Mouse (Mus musculus) E14TG2a.4 (cell line): ENCODE measurements at regions not wholly inside any gene's neighbourhood (a gene's known extent, or its start where the extent isn't known, plus 50 kb on each side); places are given as distances from the start of the nearest gene placed in this dataset.

ENCODE experiments used
- H3K27me3 ChIP-seq: 2 replicates; pipeline ENCODE4 v1.6.1; 2014; ENCODE audit warnings: low read length, control low read depth; ENCODE audit not compliant: insufficient read depth
- H3K36me3 ChIP-seq: 2 replicates; pipeline ENCODE4 v1.6.1; 2014; ENCODE audit warnings: low read length, control low read depth; ENCODE audit not compliant: insufficient read depth
- H3K4me1 ChIP-seq: replicated peaks from 2 replicates; pipeline ENCODE4 v1.6.1; 2014; ENCODE audit warnings: low read depth, low read length, control low read depth
- H3K4me3 ChIP-seq: replicated peaks from 2 replicates; pipeline ENCODE4 v1.5.1; 2014; ENCODE audit warnings: mild to moderate bottlenecking, low read length
- H3K9me3 ChIP-seq: 2 replicates; pipeline ENCODE4 v1.6.1; 2014; ENCODE audit warnings: low read length, control low read depth
- CTCF ChIP-seq: conservative IDR thresholded peaks from 2 replicates; pipeline ENCODE4 v1.5.1; 2014; ENCODE audit warnings: low read length
- NANOG ChIP-seq: IDR thresholded peaks from 2 replicates; pipeline ENCODE4 v1.6.1; 2014; ENCODE audit warnings: borderline replicate concordance, low read length, mixed read lengths
- POU5F1 ChIP-seq: IDR thresholded peaks from 2 replicates; pipeline ENCODE4 v1.6.1; 2014; ENCODE audit warnings: low read length, borderline replicate concordance

DNA sequence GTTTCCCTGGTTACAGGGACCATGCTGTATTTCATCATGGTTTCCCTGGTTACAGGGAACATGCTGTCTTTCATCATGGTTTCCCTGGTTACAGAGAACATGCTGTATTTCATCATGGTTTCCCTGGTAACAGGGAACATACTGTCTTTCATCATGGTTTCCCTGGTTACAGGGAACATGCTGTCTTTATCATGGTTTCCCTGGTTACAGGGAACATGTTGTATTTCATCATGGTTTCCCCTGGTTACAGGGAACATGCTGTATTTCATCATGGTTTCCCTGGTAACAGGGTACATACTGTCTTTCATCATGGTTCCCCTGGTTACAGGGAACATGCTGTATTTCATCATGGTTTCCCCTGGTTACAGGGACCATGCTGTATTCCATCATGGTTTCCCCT is 1579.5 kb downstream of the 4930444P10Rik start:
- no peak for TF ChIP-seq NANOG
- no peak for TF ChIP-seq CTCF
- no peak for TF ChIP-seq POU5F1
- Histone ChIP-seq H3K27me3 (no peaks in the 10 kb centered on the region; the same call in 1 of the 2 replicates), H3K9me3 (no peaks in the 10 kb centered on the region), H3K36me3 (no peaks in the 10 kb centered on the region), H3K4me3 (no peak overlapping the region), H3K4me1 (peaks cover 4% of the 10 kb centered on the region; the same call in 1 of the 2 replicates)

GRCm38 (mm10) chr1:14512481-14513285 is 1580.4 kb downstream of the 4930444P10Rik start:
- Histone ChIP-seq H3K4me1 (peaks cover 12% of the 10 kb centered on the region; the same call in 1 of the 2 replicates), H3K27me3 (peaks cover 2% of the 10 kb centered on the region), H3K36me3 (no peaks in the 10 kb centered on the region), H3K4me3 (no peak overlapping the region), H3K9me3 (no peaks in the 10 kb centered on the region)
- TF ChIP-seq CTCF (no peak), POU5F1 (no peak), NANOG (no peak)

DNA sequence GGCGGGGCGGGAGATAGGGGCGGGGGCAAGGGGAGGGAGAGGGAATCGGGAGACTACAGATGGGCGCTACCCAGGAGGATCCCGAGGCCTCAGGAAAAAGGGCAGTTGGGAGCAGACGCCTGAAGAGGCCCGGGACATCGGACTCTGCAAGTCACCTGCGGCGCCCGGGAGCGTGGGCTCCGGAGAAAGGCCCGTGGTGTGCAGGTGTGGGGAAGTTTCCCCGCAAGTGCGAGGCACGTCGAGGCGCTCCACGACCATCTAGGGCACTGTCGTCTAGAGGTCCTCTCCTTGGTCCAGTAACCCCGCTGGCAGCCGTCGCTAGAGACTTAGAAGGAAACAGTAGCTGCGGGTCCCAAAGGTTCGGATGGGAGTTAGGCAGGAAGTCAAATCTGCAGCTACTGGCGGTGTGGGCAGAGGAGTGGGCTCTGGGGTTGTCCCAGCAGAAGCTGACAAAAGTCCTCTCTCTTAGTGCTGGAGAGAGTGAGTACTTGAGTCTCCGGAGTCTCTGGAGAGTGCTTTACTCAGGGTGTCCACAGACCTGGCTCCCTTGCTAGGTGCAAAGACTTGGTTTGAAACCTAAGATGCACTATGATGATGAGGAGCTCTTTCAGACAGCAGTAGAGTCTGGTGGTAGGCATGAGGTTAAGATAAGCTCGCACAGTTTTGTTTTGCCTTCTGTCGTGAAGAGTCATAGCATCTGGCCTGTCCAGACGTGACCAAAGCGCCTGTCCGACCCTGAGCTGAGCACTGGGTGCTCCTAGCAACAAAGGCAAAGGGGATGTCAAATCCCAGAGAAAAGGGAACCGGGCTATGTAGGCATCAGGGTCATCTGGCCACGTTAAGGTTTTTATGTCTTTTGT is 1586.1 kb downstream of the 4930444P10Rik start:
- peaks cover 28% of the 10 kb centered on the region for H3K4me1 ChIP-seq
- no peaks in the 10 kb centered on the region for H3K9me3 ChIP-seq
- H3K27me3 ChIP-seq, result peaks cover 42% of the 10 kb centered on the region
- peak overlapping the region; percentile 69 for H3K4me3 ChIP-seq
- TF ChIP-seq CTCF (no peak), NANOG (no peak), POU5F1 (no peak)
- H3K36me3 ChIP-seq, result no peaks in the 10 kb centered on the region

GRCm38 (mm10) chr1:14506201-14506830 is 1586.8 kb downstream of the 4930444P10Rik start:
- Histone ChIP-seq H3K36me3 (no peaks in the 10 kb centered on the region), H3K4me3 (peak overlapping the region; percentile 66), H3K4me1 (peaks cover 28% of the 10 kb centered on the region), H3K27me3 (peaks cover 42% of the 10 kb centered on the region), H3K9me3 (no peaks in the 10 kb centered on the region)
- no peak for TF ChIP-seq NANOG
- no peak for TF ChIP-seq POU5F1
- no peak for TF ChIP-seq CTCF

- Histone ChIP-seq H3K36me3 (no peaks in the 10 kb centered on the region), H3K4me3 (no peak overlapping the region)
These were observed 1587.4 kb downstream of the 4930444P10Rik start for GRCm38 (mm10) chr1:14505741-14506140.

GRCm38 (mm10) chr1:14504767-14505343 is 1588.3 kb downstream of the 4930444P10Rik start:
- TF ChIP-seq NANOG (no peak), POU5F1 (no peak), CTCF (no peak)
- peaks cover 28% of the 10 kb centered on the region for H3K4me1 ChIP-seq

More at GRCm38 (mm10) chr1:14505741-14506140, 1587.4 kb downstream of the 4930444P10Rik start:
- H3K27me3 ChIP-seq, result peaks cover 42% of the 10 kb centered on the region
- H3K4me1 ChIP-seq, result peaks cover 28% of the 10 kb centered on the region
- TF ChIP-seq POU5F1 (no peak), NANOG (no peak), CTCF (no peak)
- no peaks in the 10 kb centered on the region for H3K9me3 ChIP-seq

DNA sequence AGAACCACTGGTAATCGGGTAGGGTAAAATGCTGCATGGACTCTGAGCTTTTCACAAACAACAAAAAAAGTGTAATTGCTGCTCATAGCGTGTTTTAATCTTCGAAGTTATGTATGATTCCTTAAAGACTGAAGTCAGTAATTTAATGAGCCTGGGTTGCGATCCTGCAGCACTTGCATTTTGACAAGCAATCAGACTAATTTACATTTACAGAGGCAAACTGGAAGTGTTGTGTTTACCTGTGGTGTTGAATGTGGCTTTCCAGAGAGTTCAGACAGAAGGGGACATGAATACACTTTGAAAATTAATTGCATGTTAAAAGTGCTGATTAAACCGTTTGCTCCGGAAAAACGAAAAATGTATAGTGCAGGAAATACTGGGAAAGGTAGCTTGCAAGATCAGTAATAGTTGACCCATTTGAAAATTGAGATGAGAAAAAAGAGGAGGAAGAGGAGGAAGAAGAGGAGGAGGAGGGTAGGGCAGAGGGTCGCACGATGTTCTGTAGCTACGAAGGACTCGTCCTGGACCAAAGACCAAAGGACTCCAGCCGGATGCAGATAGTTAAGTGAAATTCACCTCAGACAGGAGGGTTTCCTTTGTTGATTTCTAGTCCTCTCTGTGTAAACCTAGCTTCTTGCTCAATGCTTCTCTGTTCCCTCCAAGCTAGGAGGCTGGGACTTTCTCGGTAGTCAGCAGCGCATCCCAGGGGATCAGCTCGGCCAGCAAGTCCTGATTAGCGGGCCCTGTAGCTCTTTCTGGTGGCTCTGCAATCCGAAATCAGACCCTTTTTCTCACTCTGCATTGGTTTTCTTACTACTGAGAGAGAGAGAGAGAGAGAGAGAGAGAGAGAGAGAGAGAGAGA is 1589.0 kb downstream of the 4930444P10Rik start:
- no peaks in the 10 kb centered on the region for H3K9me3 ChIP-seq
- no peak overlapping the region for H3K4me3 ChIP-seq
- H3K36me3 ChIP-seq, result no peaks in the 10 kb centered on the region
- H3K27me3 ChIP-seq, result peaks cover 42% of the 10 kb centered on the region
- peaks cover 28% of the 10 kb centered on the region for H3K4me1 ChIP-seq
- TF ChIP-seq NANOG (no peak), CTCF (no peak), POU5F1 (no peak)

More at GRCm38 (mm10) chr1:14504767-14505343, 1588.3 kb downstream of the 4930444P10Rik start:
- Histone ChIP-seq H3K27me3 (peaks cover 42% of the 10 kb centered on the region), H3K36me3 (no peaks in the 10 kb centered on the region), H3K4me3 (no peak overlapping the region), H3K9me3 (no peaks in the 10 kb centered on the region)
